Mouse (Mus musculus): ENCODE data around the gene Slc25a48. TPM values are rescaled to one million over a fixed set of nuclear protein-coding genes. Genes with fewer than 3 reads are reported as not detected.

Gene Slc25a48
- polyA plus RNA-seq, 1 experiment from 2014 or later = 0.05 TPM

- H3K27ac ChIP-seq (replicated peaks) = no peak overlapping the region
- WGBS = 13% methylated on average over 9 of the region's 9 CpGs
- peaks cover 11% of the 10 kb centered on the region; the same call in 1 of the 2 replicates for H3K4me1 ChIP-seq
- ATAC-seq (ENCODE audit: low FRiP score) = no peak
- no peaks in the 10 kb centered on the region for H3K9me3 ChIP-seq (replicated peaks)
- H3K9ac ChIP-seq (replicated peaks) = no peak overlapping the region
- no peaks in the 10 kb centered on the region for H3K27me3 ChIP-seq (replicated peaks)
- H3K4me3 ChIP-seq (replicated peaks) = no peak overlapping the region
- H3K4me2 ChIP-seq = peak overlapping the region; percentile 29
- H3K36me3 ChIP-seq = no peaks in the 10 kb centered on the region
Measured at GRCm38 (mm10) chr13:56458001-56458400, 19.8 kb downstream of the Slc25a48 start.

GRCm38 (mm10) chr13:56461460-56461859 lies 23.3 kb downstream of the Slc25a48 start:
- ATAC-seq (ENCODE audit: low FRiP score) = no peak
- no peak overlapping the region for H3K4me3 ChIP-seq (replicated peaks)
- peaks cover 11% of the 10 kb centered on the region; the same call in 1 of the 2 replicates for H3K4me1 ChIP-seq
- H3K9ac ChIP-seq (replicated peaks) = no peak overlapping the region
- WGBS = 80% methylated on average over 4 of the region's 4 CpGs
- no peaks in the 10 kb centered on the region for H3K27me3 ChIP-seq (replicated peaks)
- 0 out of 2 replicates have a peak, but pooled peaks cover 2% of the 10 kb centered on the region for H3K9me3 ChIP-seq (replicated peaks)
- no peaks in the 10 kb centered on the region for H3K36me3 ChIP-seq
- no peak overlapping the region for H3K4me2 ChIP-seq
- H3K27ac ChIP-seq (replicated peaks) = no peak overlapping the region

- Histone ChIP-seq H3K4me2 (no peak overlapping the region), H3K4me3 (replicated peaks) (no peak overlapping the region), H3K36me3 (no peaks in the 10 kb centered on the region), H3K27me3 (replicated peaks) (no peaks in the 10 kb centered on the region), H3K9ac (replicated peaks) (no peak overlapping the region), H3K9me3 (replicated peaks) (0 out of 2 replicates have a peak, but pooled peaks cover 3% of the 10 kb centered on the region), H3K4me1 (peaks cover 6% of the 10 kb centered on the region; the same call in 1 of the 2 replicates), H3K27ac (replicated peaks) (no peak overlapping the region)
- 83% methylated on average over 4 of the region's 4 CpGs for WGBS
- ATAC-seq (ENCODE audit: low FRiP score) = no peak
Measured at GRCm38 (mm10) chr13:56462791-56463190, 24.6 kb downstream of the Slc25a48 start.

- Histone ChIP-seq H3K27ac (replicated peaks) (no peak overlapping the region), H3K9me3 (replicated peaks) (0 out of 2 replicates have a peak, but pooled peaks cover 3% of the 10 kb centered on the region), H3K4me1 (peaks cover 1% of the 10 kb centered on the region; the same call in 1 of the 2 replicates), H3K4me2 (no peak overlapping the region), H3K9ac (replicated peaks) (no peak overlapping the region; the same call in 1 of the 2 replicates), H3K36me3 (no peaks in the 10 kb centered on the region), H3K27me3 (replicated peaks) (no peaks in the 10 kb centered on the region), H3K4me3 (replicated peaks) (no peak overlapping the region)
- peak; percentile 66 for ATAC-seq (ENCODE audit: low FRiP score)
- WGBS = 76% methylated on average over 7 of the region's 7 CpGs
Measured at GRCm38 (mm10) chr13:56463261-56463660, 25.1 kb downstream of the Slc25a48 start.

- 0 out of 2 replicates have a peak, but pooled peaks cover 3% of the 10 kb centered on the region for H3K9me3 ChIP-seq (replicated peaks)
- 70% methylated on average over 6 of the region's 6 CpGs for WGBS
- no peak overlapping the region; the same call in 1 of the 2 replicates for H3K9ac ChIP-seq (replicated peaks)
- no peak overlapping the region for H3K4me3 ChIP-seq (replicated peaks)
- no peaks in the 10 kb centered on the region; the same call in 1 of the 2 replicates for H3K4me1 ChIP-seq
- no peaks in the 10 kb centered on the region for H3K27me3 ChIP-seq (replicated peaks)
- H3K4me2 ChIP-seq = no peak overlapping the region
- no peak overlapping the region for H3K27ac ChIP-seq (replicated peaks)
- no peak for ATAC-seq (ENCODE audit: low FRiP score)
- no peaks in the 10 kb centered on the region for H3K36me3 ChIP-seq
Measured at GRCm38 (mm10) chr13:56463750-56464149, 25.6 kb downstream of the Slc25a48 start.

GRCm38 (mm10) chr13:56467786-56468185 lies 29.6 kb downstream of the Slc25a48 start:
- ATAC-seq (ENCODE audit: low FRiP score) = no peak
- H3K27me3 ChIP-seq (replicated peaks) = no peaks in the 10 kb centered on the region
- no peak overlapping the region for H3K4me3 ChIP-seq (replicated peaks)
- H3K4me1 ChIP-seq = peaks cover 10% of the 10 kb centered on the region
- H3K4me2 ChIP-seq = no peak overlapping the region
- no peaks in the 10 kb centered on the region for H3K36me3 ChIP-seq
- no peak overlapping the region for H3K9ac ChIP-seq (replicated peaks)
- 0 out of 2 replicates have a peak, but pooled peaks cover 3% of the 10 kb centered on the region for H3K9me3 ChIP-seq (replicated peaks)
- H3K27ac ChIP-seq (replicated peaks) = no peak overlapping the region
- WGBS = 96% methylated on average over 7 of the region's 7 CpGs

- Histone ChIP-seq H3K36me3 (no peaks in the 10 kb centered on the region), H3K27me3 (replicated peaks) (no peaks in the 10 kb centered on the region), H3K9ac (replicated peaks) (no peak overlapping the region), H3K9me3 (replicated peaks) (0 out of 2 replicates have a peak, but pooled peaks cover 3% of the 10 kb centered on the region), H3K4me1 (peaks cover 10% of the 10 kb centered on the region), H3K4me3 (replicated peaks) (no peak overlapping the region), H3K4me2 (no peak overlapping the region), H3K27ac (replicated peaks) (no peak overlapping the region)
- 97% methylated on average over 4 of the region's 4 CpGs for WGBS
- ATAC-seq (ENCODE audit: low FRiP score) = no peak
Measured at GRCm38 (mm10) chr13:56468536-56468935, 30.4 kb downstream of the Slc25a48 start.

GRCm38 (mm10) chr13:56471211-56471610 lies 33.1 kb downstream of the Slc25a48 start:
- H3K27ac ChIP-seq (replicated peaks) = no peak overlapping the region
- no peak overlapping the region for H3K9ac ChIP-seq (replicated peaks)
- H3K36me3 ChIP-seq = no peaks in the 10 kb centered on the region
- WGBS = 87% methylated on average over 6 of the region's 6 CpGs
- H3K4me1 ChIP-seq = peaks cover 10% of the 10 kb centered on the region
- H3K9me3 ChIP-seq (replicated peaks) = 0 out of 2 replicates have a peak, but pooled peaks cover 3% of the 10 kb centered on the region
- H3K4me2 ChIP-seq = no peak overlapping the region
- no peak overlapping the region for H3K4me3 ChIP-seq (replicated peaks)
- no peaks in the 10 kb centered on the region for H3K27me3 ChIP-seq (replicated peaks)
- ATAC-seq (ENCODE audit: low FRiP score) = no peak

GRCm38 (mm10) chr13:56471951-56472350 lies 33.8 kb downstream of the Slc25a48 start:
- Histone ChIP-seq H3K4me1 (peaks cover 10% of the 10 kb centered on the region), H3K4me2 (no peak overlapping the region), H3K4me3 (replicated peaks) (no peak overlapping the region), H3K9ac (replicated peaks) (no peak overlapping the region), H3K27ac (replicated peaks) (0 out of 2 replicates have a peak overlapping the region, but pooled peaks have one; percentile 33), H3K27me3 (replicated peaks) (no peaks in the 10 kb centered on the region), H3K36me3 (no peaks in the 10 kb centered on the region), H3K9me3 (replicated peaks) (no peaks in the 10 kb centered on the region)
- 51% methylated on average over 9 of the region's 9 CpGs for WGBS
- no peak for ATAC-seq (ENCODE audit: low FRiP score)

- ATAC-seq (ENCODE audit: low FRiP score) = no peak
- Histone ChIP-seq H3K27me3 (replicated peaks) (no peaks in the 10 kb centered on the region), H3K9me3 (replicated peaks) (no peaks in the 10 kb centered on the region), H3K9ac (replicated peaks) (no peak overlapping the region), H3K36me3 (no peaks in the 10 kb centered on the region), H3K27ac (replicated peaks) (no peak overlapping the region), H3K4me1 (peaks cover 10% of the 10 kb centered on the region), H3K4me2 (no peak overlapping the region), H3K4me3 (replicated peaks) (no peak overlapping the region)
- whole genome bisulfite sequencing = 95% methylated on average over 9 of the region's 9 CpGs
Measured at GRCm38 (mm10) chr13:56472661-56473060, 34.5 kb downstream of the Slc25a48 start.

- WGBS = 36% methylated on average over 4 of the region's 4 CpGs
- no peaks in the 10 kb centered on the region for H3K27me3 ChIP-seq (replicated peaks)
- H3K9ac ChIP-seq (replicated peaks) = no peak overlapping the region
- peak; percentile 57 for ATAC-seq (ENCODE audit: low FRiP score)
- H3K4me2 ChIP-seq = no peak overlapping the region
- H3K4me1 ChIP-seq = peaks cover 10% of the 10 kb centered on the region
- H3K9me3 ChIP-seq (replicated peaks) = no peaks in the 10 kb centered on the region
- H3K27ac ChIP-seq (replicated peaks) = no peak overlapping the region
- H3K4me3 ChIP-seq (replicated peaks) = no peak overlapping the region
- H3K36me3 ChIP-seq = no peaks in the 10 kb centered on the region
Measured at GRCm38 (mm10) chr13:56475363-56475762, 37.2 kb downstream of the Slc25a48 start.

GRCm38 (mm10) chr13:56476790-56477189 lies 38.6 kb downstream of the Slc25a48 start:
- no peaks in the 10 kb centered on the region for H3K27me3 ChIP-seq (replicated peaks)
- H3K27ac ChIP-seq (replicated peaks) = no peak overlapping the region
- no peak overlapping the region for H3K4me3 ChIP-seq (replicated peaks)
- peaks cover 3% of the 10 kb centered on the region for H3K4me1 ChIP-seq
- WGBS = 78% methylated on average over 5 of the region's 5 CpGs
- H3K9ac ChIP-seq (replicated peaks) = no peak overlapping the region
- H3K9me3 ChIP-seq (replicated peaks) = no peaks in the 10 kb centered on the region
- no peaks in the 10 kb centered on the region for H3K36me3 ChIP-seq
- no peak for ATAC-seq (ENCODE audit: low FRiP score)
- no peak overlapping the region for H3K4me2 ChIP-seq

Data from neural tube, embryonic 15.5 days (tissue).